Mouse (Mus musculus) C2C12 (cell line): ENCODE data around the gene 9330182O14Rik. TPM values are rescaled to one million over a fixed set of nuclear protein-coding genes. Genes with fewer than 3 reads are reported as not detected.

Experiments used
- H3K27me3 ChIP-seq: one replicate; pipeline ENCODE4 v1.6.1; 2011; ENCODE audit not compliant: control insufficient read depth, insufficient read depth, insufficient read length
- H3K36me3 ChIP-seq: one replicate; pipeline ENCODE4 v1.6.1; 2011; ENCODE audit not compliant: control insufficient read depth, insufficient read depth
- H3K4me3 ChIP-seq: one replicate; pipeline ENCODE4 v1.5.1; 2011; ENCODE audit warnings: mild to moderate bottlenecking, control low read depth; ENCODE audit not compliant: poor library complexity, insufficient read depth, severe bottlenecking
- H3K79me2 ChIP-seq: one replicate; pipeline ENCODE4 v1.6.1; 2011; ENCODE audit not compliant: control insufficient read depth, insufficient read depth
- H3K79me3 ChIP-seq: one replicate; pipeline ENCODE4 v1.6.1; 2011; ENCODE audit warnings: low read depth, control low read depth
- H3ac ChIP-seq: one replicate; pipeline ENCODE3; 2011; ENCODE audit warnings: low read depth; ENCODE audit not compliant: control insufficient read depth, insufficient read length
- CEBPB ChIP-seq: IDR thresholded peaks from one replicate; pipeline ENCODE4 v1.6.1; 2011; ENCODE audit warnings: low read depth, mild to moderate bottlenecking, control low read depth, moderate library complexity
- CTCF ChIP-seq: IDR thresholded peaks from one replicate; pipeline ENCODE4 v1.5.1; 2011; ENCODE audit not compliant: control insufficient read depth, insufficient read depth, insufficient read length
- FOSL1 ChIP-seq: IDR thresholded peaks from one replicate; pipeline ENCODE4 v1.8.0; 2011; ENCODE audit warnings: mild to moderate bottlenecking, low read length; ENCODE audit not compliant: poor library complexity, insufficient read depth, severe bottlenecking
- MAX ChIP-seq: IDR thresholded peaks from one replicate; pipeline ENCODE4 v1.6.1; 2011; ENCODE audit warnings: mild to moderate bottlenecking, control low read depth
- MYOD1 ChIP-seq: IDR thresholded peaks from one replicate; pipeline ENCODE4 v1.6.1; 2011; ENCODE audit warnings: low read depth; ENCODE audit not compliant: control insufficient read depth, insufficient read length
- MYOG ChIP-seq: IDR thresholded peaks from one replicate; pipeline ENCODE4 v1.6.1; 2011; ENCODE audit not compliant: control insufficient read depth, insufficient read length; ENCODE audit errors: extremely low read depth
- USF1 ChIP-seq: IDR thresholded peaks from one replicate; pipeline ENCODE4 v1.6.1; 2011; ENCODE audit warnings: low read depth, mild to moderate bottlenecking, control low read depth, moderate library complexity
- long read RNA-seq, 2 experiments: library from polyadenylated mRNA; unstranded; transcript quantifications; one replicate each; pipeline ENCODE4 v2.0.0; 2019 to 2020
- polyA plus RNA-seq: library from polyadenylated mRNA; unstranded; fragments of >200 nt; fragmentation: generic; extraction: Trizol; gene quantifications from one replicate; pipeline ENCODE4 v1.2.1, GENCODE M21; 2012; ENCODE audit warnings: missing spikeins

The 9330182O14Rik gene
- not detected for polyA plus RNA-seq
- long read RNA-seq, experiment 1, result 0 reads
- long read RNA-seq, experiment 2, result 0 reads

DNA sequence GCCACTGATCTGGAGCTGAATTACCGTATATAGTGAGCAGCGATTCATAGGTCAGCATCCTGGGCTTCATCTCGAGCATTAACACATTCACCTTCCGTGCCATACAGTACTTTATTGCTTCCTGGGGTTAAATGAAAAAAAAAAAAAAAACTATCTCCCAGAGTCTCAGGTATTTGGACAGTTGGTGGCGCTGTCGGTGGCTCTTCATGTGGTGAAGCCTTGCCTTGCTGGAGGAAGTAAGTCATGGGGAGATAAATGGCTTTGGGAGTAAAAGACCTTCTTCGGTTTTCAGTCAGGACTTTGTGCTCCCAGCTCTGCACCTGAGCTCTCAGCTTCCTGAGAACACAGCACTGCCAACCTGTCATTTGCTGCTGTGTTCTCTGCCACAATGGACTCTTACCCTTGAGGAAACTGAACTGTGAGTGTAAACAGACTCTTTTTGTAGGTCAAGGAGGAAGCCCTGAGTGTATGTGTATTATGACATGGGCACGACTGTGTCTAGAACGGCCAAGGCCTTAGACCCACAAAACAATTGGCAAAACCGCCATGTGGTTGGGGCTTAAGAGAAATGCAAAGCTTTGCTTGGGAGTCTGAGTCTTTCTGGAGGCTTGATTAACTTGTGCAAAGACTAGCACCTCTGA is at the start of gene 9330182O14Rik:
TSS of gene 9330182O14Rik (plus strand) at position 214 of the 641 bp plus-strand sequence.
- Histone ChIP-seq H3K27me3 (peaks cover 27% of the 10 kb centered on the region), H3ac (no peak within 1 kb of the TSS), H3K4me3 (no peak within 1 kb of the TSS), H3K79me2 (no peaks in the 10 kb centered on the region), H3K79me3 (no peaks in the 10 kb centered on the region), H3K36me3 (no peaks in the 10 kb centered on the region)
- no peak for TF ChIP-seq USF1
- TF ChIP-seq MYOG, result no peak
- no peak for TF ChIP-seq MAX
- TF ChIP-seq CEBPB, result no peak
- no peak for TF ChIP-seq CTCF
- no peak for TF ChIP-seq MYOD1
- no peak for TF ChIP-seq FOSL1

DNA sequence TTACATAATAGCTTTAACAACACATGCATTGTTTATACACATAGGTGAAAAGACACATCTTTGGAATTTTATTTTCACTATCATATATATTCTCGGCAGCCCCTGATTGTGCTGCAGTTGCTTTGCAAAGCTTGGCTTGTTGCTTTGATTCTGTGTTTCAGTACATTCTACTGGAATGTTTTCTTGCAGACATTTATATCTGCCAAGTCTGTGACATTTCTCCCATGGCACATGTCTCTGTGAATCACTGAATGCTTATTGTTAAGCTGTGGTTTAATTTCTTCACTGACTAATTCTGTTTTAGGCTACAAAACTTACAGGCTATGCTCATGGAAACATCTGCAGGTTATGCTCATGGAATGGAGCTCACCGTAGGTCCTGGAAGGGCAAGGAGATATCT is 30.9 kb upstream of the 9330182O14Rik start:
- TF ChIP-seq FOSL1 (no peak), MYOG (no peak), MYOD1 (no peak), USF1 (no peak), CTCF (no peak), MAX (no peak), CEBPB (no peak)
- Histone ChIP-seq H3K4me3 (no peak overlapping the region), H3K79me3 (no peaks in the 10 kb centered on the region), H3K36me3 (no peaks in the 10 kb centered on the region), H3ac (no peak overlapping the region), H3K27me3 (peaks cover 3% of the 10 kb centered on the region), H3K79me2 (no peaks in the 10 kb centered on the region)

DNA sequence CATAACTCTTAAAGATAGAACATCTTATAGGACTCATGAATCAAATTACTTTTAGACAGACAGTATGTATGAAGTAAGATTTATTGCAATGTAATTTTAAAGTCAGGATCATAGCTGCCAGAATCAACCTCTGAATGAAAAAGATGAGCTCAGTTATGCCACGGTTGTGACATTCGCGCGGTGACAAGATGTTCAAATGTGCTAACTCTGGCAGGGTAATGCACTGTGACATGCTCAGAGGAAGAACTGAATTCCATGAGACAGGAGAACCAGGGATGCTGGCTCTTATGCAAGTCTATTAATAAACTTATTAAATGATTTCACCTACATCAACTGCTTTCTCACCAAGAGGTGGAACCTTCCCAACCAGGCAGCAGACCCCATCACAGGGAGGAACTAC is 28.5 kb upstream of the 9330182O14Rik start:
- H3K79me2 ChIP-seq, result no peaks in the 10 kb centered on the region
- TF ChIP-seq CEBPB (no peak), MYOD1 (no peak), CTCF (no peak), USF1 (no peak), FOSL1 (no peak), MAX (no peak)
- no peak overlapping the region for H3ac ChIP-seq
- no peak overlapping the region for H3K4me3 ChIP-seq
- peaks cover 3% of the 10 kb centered on the region for H3K27me3 ChIP-seq
- H3K36me3 ChIP-seq, result no peaks in the 10 kb centered on the region
- H3K79me3 ChIP-seq, result no peaks in the 10 kb centered on the region

DNA sequence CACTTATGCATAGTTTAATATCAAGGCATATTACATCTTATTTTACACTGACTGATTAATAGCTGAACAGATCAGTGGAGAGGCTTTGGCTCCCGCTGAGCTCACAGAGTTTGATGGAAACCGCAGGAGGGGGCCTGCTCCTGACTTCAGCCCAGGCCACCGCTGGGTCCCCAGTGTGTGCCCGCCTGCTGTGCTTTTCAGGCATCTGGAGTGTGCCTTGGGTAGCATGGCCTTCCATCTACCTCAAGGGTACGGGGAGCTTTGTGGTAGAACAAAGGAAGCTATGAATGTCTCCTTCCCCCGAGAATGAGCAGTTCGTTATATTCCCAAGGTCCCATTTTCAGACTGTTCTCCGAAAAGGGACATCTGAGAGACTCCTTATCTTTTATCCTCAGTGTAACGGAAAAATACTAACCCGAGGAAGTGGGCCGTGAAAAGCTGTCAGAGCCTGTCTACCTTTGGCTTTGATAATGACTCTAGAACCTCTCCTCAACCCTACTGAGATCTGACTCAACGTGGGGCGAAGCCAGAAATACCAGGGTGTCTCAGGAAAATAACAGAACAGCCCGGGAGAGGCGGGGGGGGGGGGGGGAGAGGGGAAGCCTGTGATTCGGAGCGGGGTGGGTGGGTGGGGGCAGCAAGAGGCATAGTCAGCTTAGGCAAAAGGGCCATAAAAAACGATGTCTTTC is 20.1 kb upstream of the 9330182O14Rik start:
- no peaks in the 10 kb centered on the region for H3K79me2 ChIP-seq
- no peak overlapping the region for H3K4me3 ChIP-seq
- TF ChIP-seq MAX, result no peak
- TF ChIP-seq USF1, result no peak
- no peak for TF ChIP-seq MYOG
- no peak for TF ChIP-seq CEBPB
- no peak for TF ChIP-seq MYOD1
- no peak for TF ChIP-seq CTCF
- no peak for TF ChIP-seq FOSL1

DNA sequence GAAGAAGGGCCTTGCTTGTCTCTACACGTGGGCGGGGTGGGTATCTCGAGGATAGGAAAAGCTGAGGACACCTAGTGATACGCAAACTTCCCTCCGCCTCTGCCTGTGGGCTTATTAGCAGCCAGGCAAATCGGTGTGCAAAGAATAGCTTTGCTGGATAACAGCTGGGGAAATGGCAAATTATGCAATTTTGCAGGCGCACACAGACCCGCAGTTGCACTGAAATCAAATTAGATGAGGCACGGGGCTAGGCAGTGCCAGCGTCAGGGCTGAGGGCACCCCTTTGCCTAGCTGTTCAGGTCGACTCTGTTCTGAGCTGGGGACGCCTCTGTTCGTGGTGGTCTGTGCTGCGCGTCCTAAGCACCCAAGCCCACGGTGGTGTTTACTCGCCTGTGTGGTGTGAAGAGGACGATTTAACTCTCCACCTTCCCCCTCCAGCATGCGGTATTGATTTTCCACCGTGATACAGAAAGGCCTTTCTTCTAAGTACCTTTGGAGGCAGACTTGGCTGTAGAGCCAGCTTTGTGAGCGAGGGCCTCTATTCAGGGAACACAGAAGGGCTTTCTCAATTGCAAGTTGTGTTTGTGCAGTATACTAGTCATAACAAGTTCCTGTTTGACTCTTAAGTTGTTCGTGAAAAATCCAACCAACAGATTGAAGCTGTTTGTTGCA is 19.4 kb upstream of the 9330182O14Rik start:
- no peak for TF ChIP-seq MYOD1
- no peak for TF ChIP-seq CTCF
- no peak for TF ChIP-seq MYOG
- no peak for TF ChIP-seq CEBPB
- TF ChIP-seq MAX, result no peak
- no peak for TF ChIP-seq USF1
- TF ChIP-seq FOSL1, result no peak
- Histone ChIP-seq H3ac (no peak overlapping the region), H3K27me3 (peaks cover 7% of the 10 kb centered on the region), H3K79me2 (no peaks in the 10 kb centered on the region), H3K36me3 (no peaks in the 10 kb centered on the region), H3K4me3 (no peak overlapping the region), H3K79me3 (no peaks in the 10 kb centered on the region)

More for the DNA sequence above, 20.1 kb upstream of the 9330182O14Rik start:
- peaks cover 7% of the 10 kb centered on the region for H3K27me3 ChIP-seq
- no peaks in the 10 kb centered on the region for H3K36me3 ChIP-seq
- H3K79me3 ChIP-seq, result no peaks in the 10 kb centered on the region
- H3ac ChIP-seq, result no peak overlapping the region
